Mouse (Mus musculus) activated CD4-positive, CD25-positive, alpha-beta regulatory T cell (primary cell): Measurements from ENCODE around the gene Ephx3. TPM values are rescaled to one million over a fixed set of nuclear protein-coding genes. Genes with fewer than 3 reads are reported as not detected.

Experiments used
- polyA plus RNA-seq, 2 experiments: library from polyadenylated mRNA; unstranded; fragments of 100-300 nt; shearing (Covaris generic); gene quantifications; one replicate each; pipeline ENCODE4 v1.2.1; 2017

The Ephx3 gene
- polyA plus RNA-seq = under 1 TPM in 1 of 2 experiments, not detected in 1; 0.37 TPM

DNA sequence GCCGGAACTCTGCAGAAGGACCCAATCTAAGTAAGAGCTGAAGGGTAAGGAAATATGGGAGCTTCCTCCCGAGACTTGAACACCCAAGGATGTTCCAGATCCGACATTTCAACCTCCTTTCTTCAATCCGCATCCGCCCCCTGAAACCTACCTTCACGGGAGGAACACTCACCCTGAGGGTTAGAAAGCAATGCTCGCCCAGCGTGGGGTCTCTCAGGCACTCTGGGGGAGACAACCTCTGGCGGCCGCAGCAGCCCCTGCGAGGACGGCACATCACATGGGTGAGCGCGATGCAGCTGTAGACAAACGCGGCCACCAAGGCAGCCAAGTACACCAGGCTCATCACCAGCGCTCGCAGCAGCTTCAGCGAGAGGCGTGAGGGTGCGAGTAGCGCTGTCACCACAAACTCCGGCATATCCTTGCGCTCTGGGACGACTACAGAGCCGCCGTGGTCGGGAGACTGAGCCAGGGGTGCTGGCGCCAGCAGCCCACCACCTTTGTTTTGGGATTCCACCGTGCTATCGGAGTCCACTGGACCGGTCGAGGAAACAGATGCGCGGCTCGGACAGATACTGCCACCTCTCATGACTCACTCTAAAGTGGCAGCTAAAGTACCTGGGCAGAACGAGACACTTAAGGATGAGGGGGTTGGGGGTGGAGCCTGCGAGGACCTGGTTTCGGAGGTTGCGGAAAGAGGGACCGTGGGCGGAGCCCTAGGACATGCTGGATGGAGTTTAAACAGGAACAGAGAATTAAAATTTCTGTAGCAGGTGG lies at the start of gene Ephx3:
Ephx3 (minus strand) TSS at position 687 of the 774 bp plus-strand sequence.

GRCm38 (mm10) chr17:32166687-32167086 lies 22.7 kb downstream of the Ephx3 start, which contains the start of gene Notch3:
Notch3 (minus strand) TSS chr17:32166852.

Other genes starting within 250 kb of the Ephx3 start
- 10 to 100 TPM; 50.3 to 70.0 TPM for gene Rrp1b, start 153.4 kb downstream of the Ephx3 start, polyA plus RNA-seq
- gene Hsf2bp, start 153.2 kb downstream of the Ephx3 start, polyA plus RNA-seq = under 1 TPM; 0.38 to 0.58 TPM
- gene Notch3, start 22.7 kb downstream of the Ephx3 start, polyA plus RNA-seq = under 1 TPM in 1 of 2 experiments, not detected in 1; 0.18 TPM
- 100 to 1,000 TPM; 177 to 198 TPM for gene Brd4, start 95.2 kb upstream of the Ephx3 start, polyA plus RNA-seq
- 100 to 1,000 TPM; 150 to 177 TPM for gene Akap8, start 131.7 kb upstream of the Ephx3 start, polyA plus RNA-seq
- gene Akap8l, start 161.1 kb upstream of the Ephx3 start, polyA plus RNA-seq = 100 to 1,000 TPM; 138 to 165 TPM
- 10 to 100 TPM; 33.0 to 38.3 TPM for gene Wiz, start 199.9 kb upstream of the Ephx3 start, polyA plus RNA-seq
- 100 to 1,000 TPM; 517 to 591 TPM for gene Rasal3, start 214.0 kb upstream of the Ephx3 start, polyA plus RNA-seq
- gene Pglyrp2, start 234.6 kb upstream of the Ephx3 start, polyA plus RNA-seq = 100 to 1,000 TPM in 1 of 2 experiments, 10 to 100 TPM in 1; 74.2 to 123 TPM